8 mouse cellular contexts compared by ENCODE assay signal in the genomic region with DNA sequence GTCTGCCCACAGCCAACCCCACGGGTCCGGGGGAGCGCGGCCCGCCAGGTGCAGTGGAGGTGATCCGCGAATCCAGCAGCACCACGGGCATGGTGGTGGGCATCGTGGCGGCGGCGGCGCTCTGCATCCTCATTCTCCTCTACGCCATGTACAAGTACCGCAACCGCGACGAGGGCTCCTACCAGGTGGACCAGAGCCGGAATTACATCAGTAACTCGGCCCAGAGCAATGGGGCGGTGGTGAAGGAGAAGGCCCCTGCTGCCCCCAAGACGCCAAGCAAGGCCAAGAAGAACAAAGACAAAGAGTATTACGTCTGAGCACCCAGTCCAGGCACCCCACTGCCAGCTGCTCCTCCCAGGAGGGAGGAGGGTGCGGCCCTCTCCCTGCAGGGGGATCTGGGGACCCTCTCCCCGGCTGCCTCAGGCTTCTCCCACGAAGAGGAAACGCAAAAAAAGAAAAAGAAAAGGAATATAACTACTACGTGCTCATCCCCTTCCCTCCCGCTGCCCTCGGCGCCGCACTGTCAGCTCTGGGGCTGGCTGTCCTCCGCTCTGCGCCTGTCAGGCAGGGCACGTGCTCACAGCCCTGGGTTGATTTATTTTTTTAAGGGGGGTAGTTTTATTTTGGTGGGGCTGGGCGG. TPM values are rescaled to one million over a fixed set of nuclear protein-coding genes. Genes with fewer than 3 reads are reported as not detected.
A peak's percentile ranks its signal among the peaks of the same experiment; 100 is the strongest.
DNase-seq lines count a peak whose midpoint lies in the region; ATAC-seq and TF ChIP-seq lines count a peak whose summit lies in the region.

No protein-coding gene starts in this region.

- peak; percentile 47; the same call in 1 of the 2 replicates for ATAC-seq in forebrain, postnatal 0 days
- ATAC-seq in inflammation-experienced regulatory T-cells, adult 6 months: no peak

- no peaks in the 10 kb centered on the region for H3K36me3 ChIP-seq in ES-Bruce4 (ENCODE audit: control insufficient read depth, insufficient read depth, low read length, poor library complexity, severe bottlenecking)
- H3K36me3 ChIP-seq in forebrain, postnatal 0 days (ENCODE audit: insufficient read depth): peaks cover 14% of the 10 kb centered on the region
- H3K36me3 ChIP-seq in kidney, adult 2 months (ENCODE audit: control insufficient read depth, insufficient read depth, low read length): no peaks in the 10 kb centered on the region
- H3K36me3 ChIP-seq in testis, adult 2 months (ENCODE audit: control insufficient read depth, insufficient read depth, low read length): no peaks in the 10 kb centered on the region

- no peak overlapping the region for H3K27ac ChIP-seq in ES-Bruce4 (ENCODE audit: insufficient read depth, low read length)
- H3K27ac ChIP-seq in forebrain, postnatal 0 days (ENCODE audit: low read depth, low read length): peak overlapping the region; percentile 89
- peak overlapping the region; percentile 58 for H3K27ac ChIP-seq in kidney, adult 2 months (ENCODE audit: insufficient read depth, low read depth, low read length)
- no peak overlapping the region for H3K27ac ChIP-seq in testis, adult 2 months (ENCODE audit: control insufficient read depth, insufficient read depth, low read depth, low read length)

- DNase-seq in adrenal gland, adult 8-10 months: peak; percentile 30
- peak; percentile 61 for DNase-seq in forebrain, postnatal 0 days
- DNase-seq in kidney, adult 2 months: peak; percentile 68
- DNase-seq in lung, postnatal 10 days: peak; percentile 42
- no peak for DNase-seq in urinary bladder, postnatal 25 days (ENCODE audit: low spot score)

- peak overlapping the region; percentile 53 for H3K9ac ChIP-seq in ES-Bruce4 (ENCODE audit: low read depth, poor library complexity, severe bottlenecking)
- H3K9ac ChIP-seq in forebrain, postnatal 0 days: peak overlapping the region; percentile 65

- TF ChIP-seq CTCF in ES-Bruce4 (IDR thresholded peaks at IDR 0.05; ENCODE audit: low read depth, low read length): no peak
- TF ChIP-seq CTCF in forebrain, postnatal 0 days (IDR thresholded peaks at IDR 0.05; ENCODE audit: low read depth): 0 out of 2 replicates have a peak, but pooled peaks have one; percentile 4
- no peak for TF ChIP-seq CTCF in kidney, adult 2 months (conservative IDR thresholded peaks at IDR 0.05; ENCODE audit: insufficient read depth, insufficient read length, low read depth, low read length)
- no peak for TF ChIP-seq CTCF in testis, adult 2 months (IDR thresholded peaks at IDR 0.05; ENCODE audit: control insufficient read depth, insufficient read depth, insufficient replicate concordance, low read depth, low read length)

- peaks cover 8% of the 10 kb centered on the region; the same call in 1 of the 2 replicates for H3K27me3 ChIP-seq in ES-Bruce4 (ENCODE audit: control insufficient read depth, insufficient read depth, low read length, poor library complexity, severe bottlenecking)
- no peaks in the 10 kb centered on the region for H3K27me3 ChIP-seq in forebrain, postnatal 0 days (ENCODE audit: insufficient read depth, low read length)
- no peaks in the 10 kb centered on the region; the same call in 1 of the 2 replicates for H3K27me3 ChIP-seq in kidney, adult 2 months (replicated peaks; ENCODE audit: control insufficient read depth, insufficient read depth, low read length)
- no peaks in the 10 kb centered on the region; the same call in 1 of the 2 replicates for H3K27me3 ChIP-seq in testis, adult 2 months (ENCODE audit: control insufficient read depth, insufficient read depth, low read length)

- peak overlapping the region; percentile 54 for H3K4me3 ChIP-seq in ES-Bruce4 (ENCODE audit: low read depth, low read length)
- peak overlapping the region; percentile 41 for H3K4me3 ChIP-seq in forebrain, postnatal 0 days (ENCODE audit: low read depth, low read length)
- H3K4me3 ChIP-seq in kidney, adult 2 months (ENCODE audit: insufficient read depth, low read depth, low read length): peak overlapping the region; percentile 56
- H3K4me3 ChIP-seq in testis, adult 2 months (ENCODE audit: control insufficient read depth, low read depth, low read length): peak overlapping the region; percentile 36

- peaks cover 3% of the 10 kb centered on the region for H3K4me1 ChIP-seq in ES-Bruce4 (ENCODE audit: control insufficient read depth, insufficient read depth, low read length)
- peaks cover 8% of the 10 kb centered on the region; the same call in 1 of the 2 replicates for H3K4me1 ChIP-seq in forebrain, postnatal 0 days (ENCODE audit: insufficient read depth)
- 0 out of 2 replicates have a peak, but pooled peaks cover 3% of the 10 kb centered on the region for H3K4me1 ChIP-seq in kidney, adult 2 months (ENCODE audit: control insufficient read depth, insufficient read depth, low read length)
- H3K4me1 ChIP-seq in testis, adult 2 months (ENCODE audit: control insufficient read depth, insufficient read depth, low read length): peaks cover 10% of the 10 kb centered on the region

- 6% methylated on average over 36 of the region's 36 CpGs for WGBS in forebrain, postnatal 0 days
- 3% methylated on average over 36 of the region's 36 CpGs for WGBS in kidney, adult 2 months

- TF ChIP-seq POLR2A in ES-Bruce4 (IDR thresholded peaks at IDR 0.05; ENCODE audit: insufficient read depth, low read length): no peak
- TF ChIP-seq POLR2A in kidney, adult 2 months (IDR thresholded peaks at IDR 0.05; ENCODE audit: low read depth, low read length): peak; percentile 47
- no peak for TF ChIP-seq POLR2A in testis, adult 2 months (IDR thresholded peaks at IDR 0.05; ENCODE audit: control insufficient read depth, low read depth, low read length)

- H3K9me3 ChIP-seq in ES-Bruce4 (replicated peaks; ENCODE audit: control insufficient read depth, insufficient read depth, low read length, poor library complexity, severe bottlenecking): no peaks in the 10 kb centered on the region
- H3K9me3 ChIP-seq in forebrain, postnatal 0 days (ENCODE audit: low read length): no peaks in the 10 kb centered on the region

- TF ChIP-seq EP300 in ES-Bruce4 (IDR thresholded peaks at IDR 0.05; ENCODE audit: insufficient read depth, low read depth, low read length): no peak

- H3K4me2 ChIP-seq in forebrain, postnatal 0 days (ENCODE audit: low read depth): peak overlapping the region; percentile 60

RNA-seq across cellular contexts. Expression of gene Slc22a12, which starts 10.9 kb away (rescaled TPM):
- not detected in 2 replicates for polyA plus RNA-seq in ES-Bruce4 (2011; ENCODE audit: insufficient read depth, insufficient read length, low read depth, missing spikeins)
- under 1 TPM in 1 of 4 experiments, not detected in 3; 0.31 TPM for total RNA-seq in adrenal gland, adult 8-10 months (2022)
- not detected in 2 replicates for total RNA-seq in forebrain, postnatal 0 days (2014; rRNA removed)
- 0.15 and 0.40 TPM in 2 replicates for polyA plus RNA-seq in forebrain, postnatal 0 days (2015; fragmentation: Nextera tagmentation; extraction: Ambion mirVana)
- polyA plus RNA-seq in kidney, adult 2 months (2012; rRNA removed): 1,526 and 1,915 TPM in 2 replicates
- 6.9 and 7.3 TPM in 2 replicates for polyA plus RNA-seq in testis, adult 2 months (2012; rRNA removed)
- polyA plus RNA-seq in inflammation-experienced regulatory T-cells, adult 6 months (2017; shearing (Covaris generic)): not detected

Comparison
In these comparisons a context has a peak if more than half of its experiments do, and no peak if none do; other contexts are left out.
1. H3K27ac ChIP-seq: peak in forebrain, postnatal 0 days (single experiment) and kidney, adult 2 months (single experiment); none in ES-Bruce4 (single experiment) and testis, adult 2 months (single experiment).
2. RNA of gene Slc22a12, which starts 10.9 kb away (polyA plus RNA-seq): 1,526 to 1,915 TPM in kidney, adult 2 months; 6.9 to 7.3 TPM in testis, adult 2 months, 0.15 to 0.40 TPM in forebrain, postnatal 0 days, not detected in ES-Bruce4 and not detected in inflammation-experienced regulatory T-cells, adult 6 months; every median in the first group is over 100 times any median in the second.
3. Peak in every context shown above with its lines, with median percentiles within 50 percentile points of each other: H3K4me3 ChIP-seq.